8 mouse cellular contexts compared by ENCODE assay signal in the genomic region with DNA sequence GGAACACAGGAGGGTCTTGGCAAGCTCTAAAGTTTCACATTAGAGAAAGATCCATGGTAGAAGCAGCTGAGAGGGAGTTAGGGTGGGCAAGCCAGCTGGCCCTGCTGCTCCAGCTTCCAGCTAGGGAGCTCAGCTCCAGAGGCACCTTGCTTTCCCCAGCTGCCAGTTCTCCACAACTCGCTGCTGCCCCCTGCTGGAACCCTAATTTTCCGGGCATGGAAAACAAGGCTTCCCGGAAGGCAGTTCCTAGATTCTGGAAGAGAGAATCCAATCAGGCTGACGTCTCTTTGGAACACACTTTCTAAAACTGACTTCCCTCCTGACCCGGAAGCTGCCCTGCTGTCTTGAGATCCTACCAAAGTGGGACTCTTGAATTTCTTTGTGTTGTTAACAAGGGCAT. TPM values are rescaled to one million over a fixed set of nuclear protein-coding genes. Genes with fewer than 3 reads are reported as not detected.
DNase-seq lines count a peak whose midpoint lies in the region; TF ChIP-seq lines count a peak whose summit lies in the region.

No protein-coding gene starts in this region.

- no peak for TF ChIP-seq POLR2A in CH12.LX (IDR thresholded peaks at IDR 0.05; ENCODE audit: low read depth, low read length)

- H3K79me2 ChIP-seq in CH12.LX (replicated peaks; ENCODE audit: control insufficient read depth, extremely low read depth, insufficient read depth, poor library complexity, severe bottlenecking) = no peaks in the 10 kb centered on the region

- peaks cover 5 to 35% of the 10 kb centered on the region in 2 experiments for H3K4me1 ChIP-seq in CH12.LX (ENCODE audit: control insufficient read depth in 1 of 2, insufficient read depth in 2 of 2)

- in situ Hi-C loops in CH12.LX (cut with MboI; ENCODE audit: low pct_ligation_motif_present, low pct_unique_long_range_greater_than_20kb, low sequenced_read_pairs) = loop anchor here (5.0 to 10.0 kb wide), 2 partner anchors 65 to 192 kb away; partner anchors contain the start of gene Hcrt

- TF ChIP-seq RAD21 in CH12.LX (IDR thresholded peaks at IDR 0.05; ENCODE audit: low read depth, low read length) = peak; percentile 95

- no peaks in the 10 kb centered on the region for H3K9me3 ChIP-seq in CH12.LX (replicated peaks; ENCODE audit: low read length)

- no peaks in the 10 kb centered on the region for H3K36me3 ChIP-seq in CH12.LX (replicated peaks in 1 of 2; ENCODE audit: control insufficient read depth in 1 of 2, insufficient read depth in 1 of 2, low read length in 1 of 2)

- peak; percentile 65 for DNase-seq in CH12.LX (ENCODE audit: extremely low read depth)
- DNase-seq in adrenal gland, adult (ENCODE audit: inconsistent age in 2 of 2, low spot score in 1 of 2) = peak; percentile 87 to 97
- peak; percentile 92 for DNase-seq in embryo, embryonic 10.5 days (ENCODE audit: low spot score)
- peak; percentile 88 to 91 for DNase-seq in gastrocnemius, postnatal 4 days (ENCODE audit: low spot score in 2 of 2)
- DNase-seq in layer of hippocampus, adult 8-10 months (ENCODE audit: low spot score in 2 of 2) = peak; percentile 60 to 91
- peak; percentile 97 for DNase-seq in lung, postnatal 14 days
- peak; percentile 83 for DNase-seq in right cerebral cortex, postnatal 25 days
- DNase-seq in urinary bladder, postnatal 36 days (ENCODE audit: low spot score in 2 of 2) = peak; percentile 77 to 88

- H3K27ac ChIP-seq in CH12.LX (ENCODE audit: insufficient read depth, low read depth) = no peak overlapping the region

- peak; percentile 83 to 97 for TF ChIP-seq CTCF in CH12.LX (conservative IDR thresholded peaks at IDR 0.05 in 1 of 2, IDR thresholded peaks at IDR 0.05 in 1 of 2; ENCODE audit: low read depth in 2 of 2, low read length in 2 of 2)

- H3K4me3 ChIP-seq in CH12.LX (replicated peaks in 1 of 3; ENCODE audit: low read depth in 2 of 3, low read length in 2 of 3, poor library complexity in 1 of 3) = no peak overlapping the region

- dilution Hi-C loops in CH12.LX (cut with MboI; ENCODE audit: extremely low pct_ligation_motif_present, extremely low pct_unique_long_range_greater_than_20kb, low sequenced_read_pairs) = no loop called here

- no peak overlapping the region for H3K4me2 ChIP-seq in CH12.LX (ENCODE audit: insufficient read depth, low read depth, poor library complexity, severe bottlenecking)

- H3K9ac ChIP-seq in CH12.LX (ENCODE audit: insufficient read depth, low read depth) = no peak overlapping the region

- peaks cover 2% of the 10 kb centered on the region for H3K27me3 ChIP-seq in CH12.LX (replicated peaks)

- no peak for TF ChIP-seq EP300 in CH12.LX (IDR thresholded peaks at IDR 0.05; ENCODE audit: low read length)

TF ChIP-seq in CH12.LX, 34 proteins besides CTCF, POLR2A, EP300 and RAD21:
- TF ChIP-seq SIN3A (IDR thresholded peaks at IDR 0.05; ENCODE audit: low read length) (no peak), PAX5 (IDR thresholded peaks at IDR 0.05; ENCODE audit: low read length) (no peak), MAX (IDR thresholded peaks at IDR 0.05; ENCODE audit: low read length) (no peak), IRF4 (IDR thresholded peaks at IDR 0.05; ENCODE audit: low read depth, low read length) (peak; percentile 40; the same call in 1 of the 2 replicates), TBP (conservative IDR thresholded peaks at IDR 0.05; ENCODE audit: low read depth, low read length) (no peak), HCFC1 (IDR thresholded peaks at IDR 0.05; ENCODE audit: low read depth, low read length) (0 out of 2 replicates have a peak, but pooled peaks have one; percentile 14), ELF1 (IDR thresholded peaks at IDR 0.05; ENCODE audit: low read depth, low read length) (peak; percentile 74), NELFE (IDR thresholded peaks at IDR 0.05; ENCODE audit: low read depth, low read length) (peak; percentile 65; the same call in 1 of the 2 replicates), MEF2A (IDR thresholded peaks at IDR 0.05; ENCODE audit: borderline replicate concordance, low read depth, low read length) (no peak), MYC (IDR thresholded peaks at IDR 0.05; ENCODE audit: low read depth, low read length) (no peak), ZKSCAN1 (IDR thresholded peaks at IDR 0.05; ENCODE audit: borderline replicate concordance, low read depth, low read length) (no peak), E2F4 (IDR thresholded peaks at IDR 0.05; ENCODE audit: insufficient replicate concordance, low read depth, low read length) (no peak), BHLHE40 (IDR thresholded peaks at IDR 0.05; ENCODE audit: low read depth, low read length) (no peak), RCOR1 (conservative IDR thresholded peaks at IDR 0.05; ENCODE audit: low read depth, low read length) (no peak), NRF1 (IDR thresholded peaks at IDR 0.05; ENCODE audit: low read depth, low read length) (no peak), USF1 (IDR thresholded peaks at IDR 0.05; ENCODE audit: low read depth, low read length) (no peak), MAFK (IDR thresholded peaks at IDR 0.05; ENCODE audit: insufficient replicate concordance, low read length) (no peak), MAZ (IDR thresholded peaks at IDR 0.05; ENCODE audit: low read depth, low read length) (no peak), CHD2 (IDR thresholded peaks at IDR 0.05; ENCODE audit: low read length) (no peak), UBTF (IDR thresholded peaks at IDR 0.05; ENCODE audit: low read depth, low read length) (no peak), ZMIZ1 (IDR thresholded peaks at IDR 0.05; ENCODE audit: low read depth, low read length) (no peak), KAT2A (IDR thresholded peaks at IDR 0.05; ENCODE audit: insufficient replicate concordance, low read length) (no peak), TCF12 (IDR thresholded peaks at IDR 0.05; ENCODE audit: low read depth, low read length) (no peak), ZC3H11A (IDR thresholded peaks at IDR 0.05; ENCODE audit: low read depth, low read length) (peak; percentile 90), JUND (conservative IDR thresholded peaks at IDR 0.05; ENCODE audit: low read depth, low read length) (no peak), POLR2AphosphoS2 (IDR thresholded peaks at IDR 0.05; ENCODE audit: low read depth, low read length) (no peak), ETS1 (conservative IDR thresholded peaks at IDR 0.05; ENCODE audit: low read depth, low read length) (no peak), SMC3 (IDR thresholded peaks at IDR 0.05; ENCODE audit: low read depth, low read length) (peak; percentile 99), JUN (IDR thresholded peaks at IDR 0.05; ENCODE audit: insufficient read depth, low read depth, low read length) (no peak), GABPA (IDR thresholded peaks at IDR 0.05; ENCODE audit: insufficient replicate concordance, low read depth, low read length) (no peak), CHD1 (IDR thresholded peaks at IDR 0.05; ENCODE audit: low read depth, low read length) (no peak), ZNF384 (IDR thresholded peaks at IDR 0.05; ENCODE audit: low read depth, low read length) (peak; percentile 41; the same call in 1 of the 2 replicates), USF2 (conservative IDR thresholded peaks at IDR 0.05; ENCODE audit: low read depth, low read length) (no peak), MXI1 (IDR thresholded peaks at IDR 0.05; ENCODE audit: low read depth, low read length) (no peak)

RNA-seq across cellular contexts. Expression of gene Cavin1, which starts 13.4 kb away (rescaled TPM):
- total RNA-seq in CH12.LX (2012; rRNA removed) (0.08 and 0.21 TPM in 2 replicates), CH12.LX (2014; rRNA removed) (0.05 TPM in 2 replicates)
- polyA plus RNA-seq in CH12.LX (2012; ENCODE audit: insufficient read length, low read depth) = 0.13 and 0.25 TPM in 2 replicates
- 100 to 1,000 TPM; 385 to 413 TPM for total RNA-seq in gastrocnemius, postnatal 4 days (2021)
- 10 to 100 TPM; 15.4 to 22.1 (median 18.9) TPM for total RNA-seq in layer of hippocampus, adult 8-10 months (2022)

RNA-seq across cellular contexts. Expression of gene Stat3, which starts 17.9 kb away (rescaled TPM):
- total RNA-seq in CH12.LX (2012; rRNA removed) = 51.1 and 52.1 TPM in 2 replicates
- total RNA-seq in CH12.LX (2014; rRNA removed) = 35.9 TPM in 2 replicates
- polyA plus RNA-seq in CH12.LX (2012; ENCODE audit: insufficient read length, low read depth) = 66.7 and 69.2 TPM in 2 replicates
- 10 to 100 TPM; 71.5 to 75.1 TPM for total RNA-seq in gastrocnemius, postnatal 4 days (2021)
- total RNA-seq in layer of hippocampus, adult 8-10 months (2022) = 10 to 100 TPM; 42.9 to 75.3 (median 52.9) TPM

RNA-seq across cellular contexts. Expression of gene Atp6v0a1, which starts 52.0 kb away (rescaled TPM):
- total RNA-seq in CH12.LX (2012; rRNA removed) = 31.3 and 36.1 TPM in 2 replicates
- 14.1 and 15.1 TPM in 2 replicates for total RNA-seq in CH12.LX (2014; rRNA removed)
- polyA plus RNA-seq in CH12.LX (2012; ENCODE audit: insufficient read length, low read depth) = 54.5 and 63.4 TPM in 2 replicates
- 10 to 100 TPM; 70.3 to 73.5 TPM for total RNA-seq in gastrocnemius, postnatal 4 days (2021)
- 100 to 1,000 TPM; 402 to 498 (median 457) TPM for total RNA-seq in layer of hippocampus, adult 8-10 months (2022)

Comparison
In these comparisons a context has a peak if more than half of its experiments do, and no peak if none do; other contexts are left out.
1. RNA of gene Cavin1, which starts 13.4 kb away (total RNA-seq): 385 to 413 TPM in gastrocnemius, postnatal 4 days; 15.4 to 22.1 TPM in layer of hippocampus, adult 8-10 months and 0.05 to 0.21 TPM in CH12.LX; every median in the first group is over 10 times any median in the second.
2. RNA of gene Atp6v0a1, which starts 52.0 kb away (total RNA-seq): 402 to 498 TPM in layer of hippocampus, adult 8-10 months; 70.3 to 73.5 TPM in gastrocnemius, postnatal 4 days and 14.1 to 36.1 TPM in CH12.LX; every median in the first group is over 4 times any median in the second.
3. Peak in every context shown above with its lines, with median percentiles within 50 percentile points of each other: DNase-seq.